Mouse (Mus musculus) intestine, postnatal 0 days (tissue): ENCODE measurements around the gene Dennd1c. TPM values are rescaled to one million over a fixed set of nuclear protein-coding genes. Genes with fewer than 3 reads are reported as not detected.

Experiments
- ATAC-seq: fragments of 200-750 bp; cut with Nextera tagmentation; 2 replicates; pipeline ENCODE4 v1.8.0; 2017; ENCODE audit warnings: mild to moderate bottlenecking, moderate TSS enrichment, moderate library complexity
- H3K27ac ChIP-seq: fragments of 300-500 bp; sonication (generic); 2 replicates; pipeline ENCODE4 v1.5.1; 2014; ENCODE audit warnings: mild to moderate bottlenecking, low read depth, low read length, moderate library complexity
- H3K27me3 ChIP-seq: fragments of 300-500 bp; sonication (generic); replicated peaks from 2 replicates; pipeline ENCODE4 v1.6.1; 2014; ENCODE audit warnings: low read length, mixed read lengths; ENCODE audit not compliant: control insufficient read depth, insufficient read depth
- H3K36me3 ChIP-seq: fragments of 300-500 bp; sonication (generic); 2 replicates; pipeline ENCODE4 v1.6.1; 2014; ENCODE audit warnings: mild to moderate bottlenecking, moderate library complexity; ENCODE audit not compliant: control insufficient read depth, insufficient read depth
- H3K4me1 ChIP-seq: fragments of 300-500 bp; sonication (generic); replicated peaks from 2 replicates; pipeline ENCODE4 v1.6.1; 2014; ENCODE audit warnings: antibody characterized with exemption, low read length, mixed read lengths; ENCODE audit not compliant: control insufficient read depth, insufficient read depth
- H3K4me2 ChIP-seq: fragments of 300-500 bp; sonication (generic); replicated peaks from 2 replicates; pipeline ENCODE4 v1.6.1; 2014; ENCODE audit warnings: low read depth, mild to moderate bottlenecking, moderate library complexity
- H3K4me3 ChIP-seq: fragments of 300-500 bp; sonication (generic); 2 replicates; pipeline ENCODE4 v1.5.1; 2014; ENCODE audit warnings: low read depth, low read length
- H3K9ac ChIP-seq: fragments of 300-500 bp; sonication (generic); 2 replicates; pipeline ENCODE4 v1.6.1; 2014; ENCODE audit warnings: mild to moderate bottlenecking, low read depth, low read length
- H3K9me3 ChIP-seq: fragments of 300-500 bp; sonication (generic); 2 replicates; pipeline ENCODE4 v1.6.1; 2016; ENCODE audit warnings: mixed run types; ENCODE audit not compliant: control insufficient read depth
- CTCF ChIP-seq: sonication (generic); IDR thresholded peaks from 2 replicates; pipeline ENCODE4 v1.5.1; 2016; ENCODE audit warnings: low read depth, mild to moderate bottlenecking, control low read depth, antibody characterized with exemption, moderate library complexity
- WGBS: fragments of 180-500 bp; shearing (Covaris S2); extraction: QIAGEN DNeasy Blood & Tissue Kit; methylation state at CpG from one replicate; pipeline ENCODE4 v1.1.7; 2014; 5-methylcytosine and 5-hydroxymethylcytosine counted together
- polyA plus RNA-seq: library from polyadenylated mRNA; unstranded; fragments of >200 nt; fragmentation: Nextera tagmentation; extraction: Ambion mirVana; gene quantifications from 2 replicates; pipeline ENCODE4 v1.2.1, GENCODE M21; 2015

Gene Dennd1c
- polyA plus RNA-seq, 1 experiment from 2014 or later, result 5.2 TPM

- TF ChIP-seq CTCF, result peak; percentile 50
- Histone ChIP-seq H3K36me3 (no peaks in the 10 kb centered on the region), H3K4me2 (no peak overlapping the region), H3K9me3 (no peaks in the 10 kb centered on the region), H3K27ac (no peak overlapping the region), H3K27me3 (no peaks in the 10 kb centered on the region), H3K4me1 (no peaks in the 10 kb centered on the region), H3K4me3 (no peak overlapping the region), H3K9ac (no peak overlapping the region)
- ATAC-seq, result no peak
- 36% methylated on average over 8 of the region's 8 CpGs for WGBS
Observed at GRCm38 (mm10) chr17:57038978-57039377, 39.3 kb downstream of the Dennd1c start.

- Histone ChIP-seq H3K4me3 (no peak overlapping the region), H3K4me1 (peaks cover 3% of the 10 kb centered on the region; the same call in 1 of the 2 replicates), H3K27me3 (no peaks in the 10 kb centered on the region), H3K27ac (no peak overlapping the region), H3K4me2 (no peak overlapping the region), H3K9me3 (no peaks in the 10 kb centered on the region), H3K36me3 (peaks cover 9% of the 10 kb centered on the region), H3K9ac (0 out of 2 replicates have a peak overlapping the region, but pooled peaks have one; percentile 8)
- ATAC-seq, result no peak
- WGBS, result 87% methylated on average over 4 of the region's 4 CpGs
- no peak for TF ChIP-seq CTCF
Observed at GRCm38 (mm10) chr17:57032854-57033253, 45.5 kb downstream of the Dennd1c start.

GRCm38 (mm10) chr17:57031661-57032420 lies 46.5 kb downstream of the Dennd1c start:
- Histone ChIP-seq H3K27me3 (no peaks in the 10 kb centered on the region), H3K9me3 (no peaks in the 10 kb centered on the region), H3K4me2 (peak overlapping the region; percentile 63), H3K4me3 (peak overlapping the region; percentile 93), H3K36me3 (peaks cover 19% of the 10 kb centered on the region), H3K27ac (peak overlapping the region; percentile 58), H3K9ac (peak overlapping the region; percentile 100; the same call in 1 of the 2 replicates), H3K4me1 (peaks cover 3% of the 10 kb centered on the region; the same call in 1 of the 2 replicates)
- ATAC-seq, result peak; percentile 94
- 0 out of 2 replicates have a peak, but pooled peaks have one; percentile 3 for TF ChIP-seq CTCF
- WGBS, result under 1% methylated on average over 38 of the region's 38 CpGs

- H3K9ac ChIP-seq, result peak within 1 kb of the TSS; percentile 100
- no peak for TF ChIP-seq CTCF
- peak; percentile 0; the same call in 1 of the 2 replicates for ATAC-seq
- H3K27me3 ChIP-seq, result no peaks in the 10 kb centered on the region
- H3K36me3 ChIP-seq, result peaks cover 26% of the 10 kb centered on the region
- peak within 1 kb of the TSS; percentile 92 for H3K4me2 ChIP-seq
- peak within 1 kb of the TSS; percentile 93 for H3K4me3 ChIP-seq
- 1% methylated on average over 67 of the region's 99 CpGs for WGBS
- peaks cover 3% of the 10 kb centered on the region; the same call in 1 of the 2 replicates for H3K4me1 ChIP-seq
- H3K9me3 ChIP-seq, result no peaks in the 10 kb centered on the region
- peak within 1 kb of the TSS; percentile 96 for H3K27ac ChIP-seq
Observed at GRCm38 (mm10) chr17:57030931-57031660, 47.2 kb downstream of the Dennd1c start, which contains the start of gene Khsrp. TSS of gene Khsrp (minus strand) at chr17:57031522.

- peak overlapping the region; percentile 92 for H3K4me2 ChIP-seq
- no peaks in the 10 kb centered on the region for H3K27me3 ChIP-seq
- no peak overlapping the region; the same call in 1 of the 2 replicates for H3K27ac ChIP-seq
- H3K9me3 ChIP-seq, result no peaks in the 10 kb centered on the region
- whole genome bisulfite sequencing, result 15% methylated on average over 8 of the region's 8 CpGs
- peaks cover 3% of the 10 kb centered on the region; the same call in 1 of the 2 replicates for H3K4me1 ChIP-seq
- TF ChIP-seq CTCF, result no peak
- peak overlapping the region; percentile 100; the same call in 1 of the 2 replicates for H3K9ac ChIP-seq
- H3K36me3 ChIP-seq, result peaks cover 39% of the 10 kb centered on the region
- peak overlapping the region; percentile 93 for H3K4me3 ChIP-seq
- no peak for ATAC-seq
Observed at GRCm38 (mm10) chr17:57029691-57030090, 48.6 kb downstream of the Dennd1c start.

GRCm38 (mm10) chr17:57027471-57027870 lies 50.8 kb downstream of the Dennd1c start:
- ATAC-seq, result no peak
- H3K4me3 ChIP-seq, result no peak overlapping the region
- H3K27me3 ChIP-seq, result no peaks in the 10 kb centered on the region
- H3K36me3 ChIP-seq, result peaks cover 60% of the 10 kb centered on the region
- H3K9ac ChIP-seq, result no peak overlapping the region
- no peak for TF ChIP-seq CTCF
- peaks cover 3% of the 10 kb centered on the region; the same call in 1 of the 2 replicates for H3K4me1 ChIP-seq
- WGBS, result 86% methylated on average over 4 of the region's 4 CpGs
- no peak overlapping the region for H3K27ac ChIP-seq
- no peak overlapping the region for H3K4me2 ChIP-seq
- no peaks in the 10 kb centered on the region for H3K9me3 ChIP-seq
